Mouse (Mus musculus) MEL (cell line): ENCODE measurements around the gene Ism1.

ENCODE experiments used
- CHD2 ChIP-seq: IDR thresholded peaks from 2 replicates; pipeline ENCODE4 v1.6.1; 2011; ENCODE audit warnings: low read length, improper control_type of control experiment
- CTCF ChIP-seq, 3 experiments: IDR thresholded peaks in 2 of 3; conservative IDR thresholded peaks in 1 of 3; 2 replicates each; pipeline ENCODE4 v1.5.1; 2011 to 2012; ENCODE audit warnings: low read length in 3 of 3, low read depth in 2 of 3, mild to moderate bottlenecking in 2 of 3, improper control_type of control experiment in 1 of 3, inconsistent platforms in 1 of 3, mixed read lengths in 1 of 3, moderate library complexity in 1 of 3; ENCODE audit not compliant: control insufficient read depth in 1 of 3, insufficient read depth in 1 of 3, poor library complexity in 1 of 3, severe bottlenecking in 1 of 3
- EP300 ChIP-seq, 2 experiments: IDR thresholded peaks; 2 replicates each; pipeline ENCODE4 v1.6.1; 2011; ENCODE audit warnings: improper control_type of control experiment in 2 of 2, low read length in 2 of 2, low read depth in 1 of 2, mild to moderate bottlenecking in 1 of 2
- HCFC1 ChIP-seq: IDR thresholded peaks from 2 replicates; pipeline ENCODE4 v1.6.1; 2012; ENCODE audit warnings: low read depth, mild to moderate bottlenecking, inconsistent platforms, low read length, improper control_type of control experiment, moderate library complexity
- MAZ ChIP-seq: IDR thresholded peaks from 2 replicates; pipeline ENCODE4 v1.6.1; 2012; ENCODE audit warnings: low read depth, mild to moderate bottlenecking, inconsistent platforms, low read length, improper control_type of control experiment
- POLR2A ChIP-seq, 2 experiments: IDR thresholded peaks; 2 replicates each; pipeline ENCODE4 v1.6.1; 2011 to 2012; ENCODE audit warnings: low read length in 2 of 2, mild to moderate bottlenecking in 2 of 2, control low read depth in 1 of 2, improper control_type of control experiment in 1 of 2, low read depth in 1 of 2, moderate library complexity in 1 of 2; ENCODE audit not compliant: control insufficient read depth in 1 of 2, insufficient read depth in 1 of 2, poor library complexity in 1 of 2
- TAL1 ChIP-seq: IDR thresholded peaks from 2 replicates; pipeline ENCODE4 v1.6.1; 2012; ENCODE audit warnings: mild to moderate bottlenecking, inconsistent platforms, low read length, moderate library complexity, mixed read lengths
- UBTF ChIP-seq: IDR thresholded peaks from 2 replicates; pipeline ENCODE4 v1.6.1; 2012; ENCODE audit warnings: low read depth, mild to moderate bottlenecking, inconsistent platforms, low read length, improper control_type of control experiment, moderate library complexity, borderline replicate concordance; ENCODE audit not compliant: insufficient read depth
- USF2 ChIP-seq, 2 experiments: IDR thresholded peaks; 2 replicates each; pipeline ENCODE4 v1.6.1; 2011 to 2012; ENCODE audit warnings: improper control_type of control experiment in 2 of 2, low read length in 2 of 2, borderline replicate concordance in 1 of 2, inconsistent platforms in 1 of 2, low read depth in 1 of 2, mild to moderate bottlenecking in 1 of 2; ENCODE audit not compliant: insufficient read depth in 1 of 2
- ZMIZ1 ChIP-seq: IDR thresholded peaks from 2 replicates; pipeline ENCODE4 v1.6.1; 2012; ENCODE audit warnings: low read depth, mild to moderate bottlenecking, inconsistent platforms, low read length, improper control_type of control experiment, moderate library complexity
- ZNF384 ChIP-seq: IDR thresholded peaks from 2 replicates; pipeline ENCODE4 v1.6.1; 2012; ENCODE audit warnings: low read depth, mild to moderate bottlenecking, inconsistent platforms, low read length, improper control_type of control experiment

DNA sequence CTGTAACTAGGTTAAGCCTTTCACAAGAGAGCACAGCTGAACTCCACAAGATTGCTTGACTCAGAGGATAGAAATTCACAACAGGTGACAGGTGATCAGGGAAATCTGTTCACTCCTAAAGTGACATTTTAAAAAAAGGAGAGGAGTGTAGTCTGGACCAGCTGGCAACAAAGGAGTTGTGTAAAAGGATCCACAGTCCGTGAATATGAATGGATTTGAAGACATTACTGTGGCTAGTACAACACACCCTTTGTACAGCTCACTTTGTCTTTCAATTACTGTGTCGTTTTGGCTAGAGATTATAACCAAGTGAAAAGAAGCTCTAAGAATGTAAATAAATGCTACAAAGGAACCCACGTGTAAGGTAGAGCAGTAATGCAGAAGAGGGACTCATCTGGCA, 33.7 kb downstream of the Ism1 start:
- TF ChIP-seq EP300 (IDR thresholded peaks at IDR 0.05; ENCODE audit: low read depth in 1 of 2, low read length in 2 of 2) (no peak), USF2 (IDR thresholded peaks at IDR 0.05; ENCODE audit: borderline replicate concordance in 1 of 2, insufficient read depth in 1 of 2, low read depth in 1 of 2, low read length in 2 of 2) (no peak), UBTF (no peak), TAL1 (no peak), CHD2 (no peak), POLR2A (IDR thresholded peaks at IDR 0.05; ENCODE audit: control insufficient read depth in 1 of 2, insufficient read depth in 1 of 2, low read depth in 1 of 2, low read length in 2 of 2, poor library complexity in 1 of 2) (no peak), MAZ (no peak), CTCF (IDR thresholded peaks at IDR 0.05 in 2 of 3, conservative IDR thresholded peaks at IDR 0.05 in 1 of 3; ENCODE audit: control insufficient read depth in 1 of 3, insufficient read depth in 1 of 3, low read depth in 2 of 3, low read length in 3 of 3, poor library complexity in 1 of 3, severe bottlenecking in 1 of 3) (no peak), ZMIZ1 (no peak), HCFC1 (no peak), ZNF384 (no peak)
